Mouse (Mus musculus) bone marrow, adult 2 months (tissue): ENCODE measurements around the gene Abhd4.
"Not testable (repeated sequence)": the region's sequence is repeated elsewhere in the genome, so short reads cannot be mapped to it uniquely, and the experiment has no call there.

ENCODE experiments used
- CTCF ChIP-seq: fragments of 200-500 bp; IDR thresholded peaks from 2 replicates; pipeline ENCODE4 v1.5.1; 2011; ENCODE audit warnings: low read length, control low read depth; ENCODE audit not compliant: control insufficient read depth, insufficient read depth
- POLR2A ChIP-seq: fragments of 200-500 bp; IDR thresholded peaks from 2 replicates; pipeline ENCODE4 v1.6.1; 2011; ENCODE audit warnings: low read depth, mild to moderate bottlenecking, control low read depth, low read length, borderline replicate concordance; ENCODE audit not compliant: control insufficient read depth

- not testable (repeated sequence) for TF ChIP-seq CTCF, POLR2A
Measured at GRCm38 (mm10) chr14:54229849-54230248, 24.1 kb upstream of the Abhd4 start.
